Mouse (Mus musculus) hindbrain, embryonic 15.5 days (tissue): ENCODE measurements around the gene Foxa3. TPM values are rescaled to one million over a fixed set of nuclear protein-coding genes. Genes with fewer than 3 reads are reported as not detected.

Experiments used
- polyA plus RNA-seq: library from polyadenylated mRNA; unstranded; fragments of >200 nt; fragmentation: Nextera tagmentation; extraction: Ambion mirVana; gene quantifications from 2 replicates; pipeline ENCODE4 v1.2.1, GENCODE M21; 2015

Foxa3 gene
- polyA plus RNA-seq, 1 experiment from 2014 or later, result not detected

Other genes starting within 250 kb of the Foxa3 start
- not detected in 2 replicates for gene Psg19, start 225.0 kb downstream of the Foxa3 start, polyA plus RNA-seq
- 0.06 TPM in 1 of 2 replicates, not detected in the other for gene Psg17, start 201.9 kb downstream of the Foxa3 start, polyA plus RNA-seq
- 0.44 and 1.3 TPM in 2 replicates for gene Mill2, start 183.6 kb downstream of the Foxa3 start, polyA plus RNA-seq
- gene Pglyrp1, start 152.2 kb downstream of the Foxa3 start, polyA plus RNA-seq, result 22.9 and 25.9 TPM in 2 replicates
- 29.7 and 30.6 TPM in 2 replicates for gene Ccdc61, start 113.1 kb downstream of the Foxa3 start, polyA plus RNA-seq
- gene Nova2, start 97.7 kb downstream of the Foxa3 start, polyA plus RNA-seq, result 12.5 and 13.0 TPM in 2 replicates
- 0.53 and 0.83 TPM in 2 replicates for gene Nanos2, start 36.1 kb downstream of the Foxa3 start, polyA plus RNA-seq
- 6.9 and 7.2 TPM in 2 replicates for gene Mypop, start 32.3 kb downstream of the Foxa3 start, polyA plus RNA-seq
- 31.6 and 35.2 TPM in 2 replicates for gene Irf2bp1, start 19.5 kb downstream of the Foxa3 start, polyA plus RNA-seq
- gene Sympk, start 839 bp upstream of the Foxa3 start, polyA plus RNA-seq, result 27.5 and 30.1 TPM in 2 replicates
- gene Rsph6a, start 31.2 kb upstream of the Foxa3 start, polyA plus RNA-seq, result 0.16 and 0.31 TPM in 2 replicates
- 36.2 and 42.5 TPM in 2 replicates for gene Dmwd, start 52.7 kb upstream of the Foxa3 start, polyA plus RNA-seq
- 10.5 and 10.9 TPM in 2 replicates for gene Dmpk, start 60.3 kb upstream of the Foxa3 start, polyA plus RNA-seq
- 2.5 and 2.6 TPM in 2 replicates for gene Six5, start 71.1 kb upstream of the Foxa3 start, polyA plus RNA-seq
- 6.9 and 8.1 TPM in 2 replicates for gene Gm4969, start 94.8 kb upstream of the Foxa3 start, polyA plus RNA-seq
- gene Fbxo46, start 96.3 kb upstream of the Foxa3 start, polyA plus RNA-seq, result 16.2 and 16.6 TPM in 2 replicates
- 21.7 and 24.2 TPM in 2 replicates for gene Qpctl, start 125.8 kb upstream of the Foxa3 start, polyA plus RNA-seq
- 116 and 118 TPM in 2 replicates for gene Snrpd2, start 126.2 kb upstream of the Foxa3 start, polyA plus RNA-seq
- 2.1 TPM in 2 replicates for gene Gipr, start 142.6 kb upstream of the Foxa3 start, polyA plus RNA-seq
- gene Eml2, start 152.9 kb upstream of the Foxa3 start, polyA plus RNA-seq, result 8.2 and 8.8 TPM in 2 replicates
- gene Gpr4, start 189.0 kb upstream of the Foxa3 start, polyA plus RNA-seq, result 2.7 and 3.8 TPM in 2 replicates
- gene Opa3, start 204.8 kb upstream of the Foxa3 start, polyA plus RNA-seq, result 38.5 and 41.8 TPM in 2 replicates
- 41.5 and 42.1 TPM in 2 replicates for gene Vasp, start 248.3 kb upstream of the Foxa3 start, polyA plus RNA-seq